ENCODE assay signal across 7 mouse cellular contexts in genomic region chr12:3780931-3781471, GRCm38 (mm10). TPM values are rescaled to one million over a fixed set of nuclear protein-coding genes. Genes with fewer than 3 reads are reported as not detected.
DNase-seq lines count a peak whose midpoint lies in the region; ATAC-seq lines count a peak whose summit lies in the region.

No protein-coding gene starts in this region.

- no peaks in the 10 kb centered on the region for H3K27me3 ChIP-seq in liver, embryonic 11.5 days (replicated peaks; ENCODE audit: control insufficient read depth, insufficient read depth, low read length)

- H3K36me3 ChIP-seq in liver, embryonic 11.5 days (ENCODE audit: control insufficient read depth, insufficient read depth, low read length): no peaks in the 10 kb centered on the region

- ATAC-seq in hematopoietic stem cell, adult 5-6 weeks (replicated peaks in 1 of 2; ENCODE audit: insufficient read depth in 1 of 2, low FRiP score in 2 of 2, low TSS enrichment in 1 of 2, low read depth in 1 of 2, poor library complexity in 2 of 2, severe bottlenecking in 2 of 2): 0 out of 4 replicates have a peak, but pooled peaks have one; percentile 3 to 5
- peak; percentile 40 for ATAC-seq in liver, embryonic 11.5 days (replicated peaks; ENCODE audit: low FRiP score)

- H3K4me1 ChIP-seq in liver, embryonic 11.5 days (replicated peaks; ENCODE audit: control insufficient read depth, insufficient read depth, low read length): peaks cover 43% of the 10 kb centered on the region

- H3K4me3 ChIP-seq in liver, embryonic 11.5 days (ENCODE audit: low read depth, low read length): no peak overlapping the region

- WGBS in liver, embryonic 11.5 days: 40% methylated on average over 7 of the region's 7 CpGs

- H3K4me2 ChIP-seq in liver, embryonic 11.5 days: peak overlapping the region; percentile 45

- peak; percentile 45 for DNase-seq in urinary bladder, postnatal 14 days (ENCODE audit: low spot score)
- DNase-seq in urinary bladder, adult 2 months (ENCODE audit: low spot score): no peak
- peak; percentile 46 for DNase-seq in embryo, embryonic 11.5 days (ENCODE audit: low read depth, low spot score)
- no peak for DNase-seq in liver, embryonic 11.5 days (ENCODE audit: low spot score)
- peak; percentile 52 for DNase-seq in retina, embryonic 14.5 days (ENCODE audit: low spot score)
- DNase-seq in right cerebral cortex, postnatal 10 days (ENCODE audit: low spot score in 2 of 2): no peak

- H3K9me3 ChIP-seq in liver, embryonic 11.5 days (ENCODE audit: control insufficient read depth, low read length): no peaks in the 10 kb centered on the region

- H3K27ac ChIP-seq in liver, embryonic 11.5 days (ENCODE audit: low read depth, low read length): peak overlapping the region; percentile 88

- peak overlapping the region; percentile 31; the same call in 1 of the 2 replicates for H3K9ac ChIP-seq in liver, embryonic 11.5 days (ENCODE audit: low read depth, low read length)

RNA-seq across cellular contexts. Expression of gene Dnmt3a, which starts 24.8 kb away (rescaled TPM):
- polyA plus RNA-seq in urinary bladder, adult 2 months (2012; rRNA removed): 14.8 and 16.6 TPM in 2 replicates
- total RNA-seq in hematopoietic stem cell, adult 5-6 weeks (2017): 25.2 and 35.0 TPM in 2 replicates
- polyA plus RNA-seq in liver, embryonic 11.5 days (2014; fragmentation: Nextera tagmentation; extraction: Ambion mirVana): 73.2 and 73.3 TPM in 2 replicates

Comparison
In these comparisons a context has a peak if more than half of its experiments do, and no peak if none do; other contexts are left out.
1. DNase-seq: peak in urinary bladder, postnatal 14 days (single experiment), embryo, embryonic 11.5 days (single experiment) and retina, embryonic 14.5 days (single experiment); none in urinary bladder, adult 2 months (single experiment), liver, embryonic 11.5 days (single experiment) and right cerebral cortex, postnatal 10 days (0 of 2).